Mouse (Mus musculus) C2C12 (cell line): ENCODE measurements around the gene Shkbp1.

Source experiments
- CEBPB ChIP-seq: IDR thresholded peaks from one replicate; pipeline ENCODE4 v1.6.1; 2011; ENCODE audit warnings: low read depth, mild to moderate bottlenecking, control low read depth, moderate library complexity
- CTCF ChIP-seq: IDR thresholded peaks from one replicate; pipeline ENCODE4 v1.5.1; 2011; ENCODE audit not compliant: control insufficient read depth, insufficient read depth, insufficient read length
- FOSL1 ChIP-seq: IDR thresholded peaks from one replicate; pipeline ENCODE4 v1.8.0; 2011; ENCODE audit warnings: mild to moderate bottlenecking, low read length; ENCODE audit not compliant: poor library complexity, insufficient read depth, severe bottlenecking
- MAX ChIP-seq: IDR thresholded peaks from one replicate; pipeline ENCODE4 v1.6.1; 2011; ENCODE audit warnings: mild to moderate bottlenecking, control low read depth
- MYOG ChIP-seq: IDR thresholded peaks from one replicate; pipeline ENCODE4 v1.6.1; 2011; ENCODE audit not compliant: control insufficient read depth, insufficient read length; ENCODE audit errors: extremely low read depth
- USF1 ChIP-seq: IDR thresholded peaks from one replicate; pipeline ENCODE4 v1.6.1; 2011; ENCODE audit warnings: low read depth, mild to moderate bottlenecking, control low read depth, moderate library complexity

- TF ChIP-seq CTCF (no peak), USF1 (no peak), MYOG (no peak), MAX (no peak), FOSL1 (no peak), CEBPB (no peak)
These were observed 30.9 kb downstream of the Shkbp1 start for GRCm38 (mm10) chr7:27324928-27325327.
